In the genomic region with DNA sequence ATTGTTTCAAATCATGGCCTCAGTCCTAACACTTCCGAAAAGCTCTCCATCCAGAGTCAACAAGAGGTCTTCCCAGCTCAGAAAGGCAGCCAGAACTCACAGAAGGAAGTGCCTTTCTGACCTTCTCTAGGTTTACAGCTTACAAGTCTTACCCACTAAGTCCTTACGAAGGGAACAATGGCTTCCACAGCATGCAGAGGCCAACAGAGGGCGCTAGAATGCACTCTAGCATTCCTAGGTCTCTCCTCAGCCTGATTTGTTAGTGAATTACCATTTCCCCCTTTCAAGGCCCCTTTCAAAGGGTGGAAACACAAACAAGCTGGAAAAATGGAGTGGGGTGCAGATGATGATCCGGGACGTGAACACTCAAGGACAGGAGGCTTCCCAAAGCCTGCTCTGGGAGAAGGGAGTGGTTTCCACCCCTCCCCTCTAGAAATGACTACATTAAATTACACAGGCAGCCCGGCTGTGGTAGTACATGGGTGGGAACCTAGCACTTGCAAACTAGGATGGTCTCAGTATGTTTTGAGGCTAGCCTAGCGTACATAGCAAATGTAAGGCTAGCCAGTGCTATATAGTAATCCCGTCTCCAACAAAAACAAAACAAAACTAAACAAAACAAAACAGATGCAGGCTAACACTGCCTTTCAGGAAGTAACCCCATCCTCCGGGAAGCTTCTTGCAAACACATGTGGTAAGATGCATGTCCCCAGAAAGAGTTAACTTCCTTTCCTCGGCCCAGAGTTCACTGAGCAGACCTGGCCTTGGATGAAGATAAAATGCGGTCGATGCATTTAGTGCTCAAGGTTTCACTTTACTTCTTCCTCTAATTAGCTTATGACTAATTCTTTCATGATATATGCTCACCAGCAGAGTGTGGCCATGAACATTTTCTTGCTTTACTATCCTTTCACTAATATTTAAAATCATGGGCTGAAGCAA, we compare ENCODE assay signal across 8 mouse cellular contexts. TPM values are rescaled to one million over a fixed set of nuclear protein-coding genes. Genes with fewer than 3 reads are reported as not detected.
DNase-seq lines count a peak whose midpoint lies in the region; ATAC-seq lines count a peak whose summit lies in the region.

No protein-coding gene starts in this region.

- peak overlapping the region; percentile 89 for H3K27ac ChIP-seq in forebrain, embryonic 13.5 days
- peak overlapping the region; percentile 87 for H3K27ac ChIP-seq in lung, embryonic 15.5 days

- peak overlapping the region; percentile 48 for H3K4me2 ChIP-seq in forebrain, embryonic 13.5 days
- H3K4me2 ChIP-seq in lung, embryonic 15.5 days = peak overlapping the region; percentile 41

- H3K9me3 ChIP-seq in forebrain, embryonic 13.5 days (replicated peaks) = no peaks in the 10 kb centered on the region
- no peaks in the 10 kb centered on the region for H3K9me3 ChIP-seq in lung, embryonic 15.5 days

- peaks cover 78% of the 10 kb centered on the region for H3K4me1 ChIP-seq in forebrain, embryonic 13.5 days
- peaks cover 76% of the 10 kb centered on the region for H3K4me1 ChIP-seq in lung, embryonic 15.5 days

- H3K36me3 ChIP-seq in forebrain, embryonic 13.5 days (ENCODE audit: poor library complexity, severe bottlenecking) = peaks cover 11% of the 10 kb centered on the region
- 0 out of 2 replicates have a peak, but pooled peaks cover 3% of the 10 kb centered on the region for H3K36me3 ChIP-seq in lung, embryonic 15.5 days

- WGBS in forebrain, embryonic 13.5 days = 22% methylated on average over 12 of the region's 12 CpGs
- 19% methylated on average over 12 of the region's 12 CpGs for WGBS in lung, embryonic 15.5 days

- DNase-seq in MEL-GATA-1-ER (ENCODE audit: extremely low read depth, low read depth) = peak; percentile 75
- peak; percentile 74 for DNase-seq in c-Kit-positive CD71-negative TER-119-negative erythroid progenitor cells, embryonic 14.5 days (ENCODE audit: low read depth)
- peak; percentile 84 to 89 for DNase-seq in heart, postnatal 14 days
- DNase-seq in kidney, postnatal 4 days = peak; percentile 85 to 90
- DNase-seq in thymus, postnatal 10 days (ENCODE audit: low spot score in 2 of 2) = peak; percentile 57 to 76

- intact Hi-C loops in heart, postnatal 14 days (cut with DNase I) = loop anchor here (1.0 to 5.0 kb wide), 2 partner anchors 36 to 77 kb away; no protein-coding TSS in a partner anchor

- H3K4me3 ChIP-seq in forebrain, embryonic 13.5 days = 0 out of 2 replicates have a peak overlapping the region, but pooled peaks have one; percentile 9
- H3K4me3 ChIP-seq in lung, embryonic 15.5 days = peak overlapping the region; percentile 2; the same call in 1 of the 2 replicates

- no peak overlapping the region for H3K9ac ChIP-seq in forebrain, embryonic 13.5 days
- H3K9ac ChIP-seq in lung, embryonic 15.5 days = no peak overlapping the region

- ATAC-seq in forebrain, embryonic 13.5 days = peak; percentile 55
- ATAC-seq in lung, embryonic 15.5 days (ENCODE audit: borderline replicate concordance, extremely low read depth, low FRiP score, low TSS enrichment) = peak; percentile 37; the same call in 1 of the 2 replicates
- ATAC-seq in neutrophil, adult 5-6 weeks (ENCODE audit: extremely low read depth, insufficient number of reproducible peaks, low FRiP score, poor library complexity, severe bottlenecking) = peak; percentile 79

- no peaks in the 10 kb centered on the region for H3K27me3 ChIP-seq in forebrain, embryonic 13.5 days
- H3K27me3 ChIP-seq in lung, embryonic 15.5 days = no peaks in the 10 kb centered on the region

RNA-seq across cellular contexts. Expression of a gene that starts 6.8 kb away (rescaled TPM):
- polyA plus RNA-seq in forebrain, embryonic 13.5 days (2015; fragmentation: Nextera tagmentation; extraction: Ambion mirVana) = 144 and 148 TPM in 2 replicates
- 10 to 100 TPM; 32.9 to 38.7 TPM for total RNA-seq in heart, postnatal 14 days (2021)
- polyA plus RNA-seq in lung, embryonic 15.5 days (2015; fragmentation: Nextera tagmentation; extraction: Ambion mirVana) = 143 and 150 TPM in 2 replicates
- 40.3 and 42.5 TPM in 2 replicates for total RNA-seq in neutrophil, adult 5-6 weeks (2017)

Comparison
In these comparisons a context has a peak if more than half of its experiments do, and no peak if none do; other contexts are left out.
1. Peak in every context shown above with its lines: DNase-seq, ATAC-seq, H3K4me3 ChIP-seq and H3K27ac ChIP-seq.